Mouse (Mus musculus) liver, adult 2 months (tissue): Measurements from ENCODE around the gene Gm45140. TPM values are rescaled to one million over a fixed set of nuclear protein-coding genes. Genes with fewer than 3 reads are reported as not detected.
A peak's percentile ranks its signal among the peaks of the same experiment; 100 is the strongest.

Source experiments
- DNase-seq: peaks from one replicate; pipeline ENCODE4 v3.0.0-alpha.2; 2011; ENCODE audit warnings: low read depth, low spot score; ENCODE audit errors: extremely low read depth
- H3K27ac ChIP-seq: fragments of 200-500 bp; replicated peaks from 2 replicates; pipeline ENCODE4 v1.5.1; 2012; ENCODE audit warnings: low read depth, mild to moderate bottlenecking, control low read depth, inconsistent platforms, low read length; ENCODE audit not compliant: insufficient read depth
- H3K27me3 ChIP-seq: fragments of 200-500 bp; 2 replicates; pipeline ENCODE4 v1.6.1; 2012; ENCODE audit warnings: mild to moderate bottlenecking, moderate library complexity, low read length, inconsistent platforms; ENCODE audit not compliant: control insufficient read depth, insufficient read depth
- H3K36me3 ChIP-seq: fragments of 200-500 bp; 2 replicates; pipeline ENCODE4 v1.6.1; 2012; ENCODE audit warnings: low read length, inconsistent platforms; ENCODE audit not compliant: control insufficient read depth, insufficient read depth
- H3K4me1 ChIP-seq: fragments of 200-500 bp; 2 replicates; pipeline ENCODE4 v1.6.1; 2011; ENCODE audit warnings: low read length; ENCODE audit not compliant: control insufficient read depth, insufficient read depth
- H3K4me3 ChIP-seq: fragments of 200-500 bp; 2 replicates; pipeline ENCODE4 v1.5.1; 2011; ENCODE audit warnings: low read depth, mild to moderate bottlenecking, control low read depth, low read length, moderate library complexity; ENCODE audit not compliant: insufficient read depth
- H3K79me2 ChIP-seq: fragments of 200-500 bp; 2 replicates; pipeline ENCODE4 v1.6.1; 2012; ENCODE audit warnings: inconsistent platforms, mild to moderate bottlenecking, low read length, moderate library complexity; ENCODE audit not compliant: control insufficient read depth, insufficient read depth
- H3K9ac ChIP-seq: fragments of 200-500 bp; 2 replicates; pipeline ENCODE4 v1.6.1; 2012; ENCODE audit warnings: low read depth, mild to moderate bottlenecking, control low read depth, inconsistent platforms, low read length
- CTCF ChIP-seq: fragments of 200-500 bp; IDR thresholded peaks from 2 replicates; pipeline ENCODE4 v1.5.1; 2011; ENCODE audit warnings: low read depth, low read length, control low read depth
- POLR2A ChIP-seq: fragments of 200-500 bp; IDR thresholded peaks from 2 replicates; pipeline ENCODE4 v1.6.1; 2011; ENCODE audit warnings: low read length, control low read depth; ENCODE audit not compliant: insufficient read depth; ENCODE audit errors: extremely low read depth
- WGBS: fragments of 180-500 bp; shearing (Covaris S2); methylation state at CpG from one replicate; pipeline ENCODE4 v1.1.7; 2018; 5-methylcytosine and 5-hydroxymethylcytosine counted together
- polyA plus RNA-seq: library from polyadenylated mRNA; depleted of rRNA; stranded (reverse); fragments of >200 nt; gene quantifications from 2 replicates; pipeline ENCODE4 v1.2.3, GENCODE M21; 2012
- total RNA-seq: library from RNA; depleted of rRNA; stranded (reverse); fragments of >200 nt; gene quantifications from 2 replicates; pipeline ENCODE4 v1.2.3, GENCODE M21; 2014

Gm45140 gene
- total and polyA plus RNA-seq, 2 experiments, result 0.98 to 1.0 TPM

DNA sequence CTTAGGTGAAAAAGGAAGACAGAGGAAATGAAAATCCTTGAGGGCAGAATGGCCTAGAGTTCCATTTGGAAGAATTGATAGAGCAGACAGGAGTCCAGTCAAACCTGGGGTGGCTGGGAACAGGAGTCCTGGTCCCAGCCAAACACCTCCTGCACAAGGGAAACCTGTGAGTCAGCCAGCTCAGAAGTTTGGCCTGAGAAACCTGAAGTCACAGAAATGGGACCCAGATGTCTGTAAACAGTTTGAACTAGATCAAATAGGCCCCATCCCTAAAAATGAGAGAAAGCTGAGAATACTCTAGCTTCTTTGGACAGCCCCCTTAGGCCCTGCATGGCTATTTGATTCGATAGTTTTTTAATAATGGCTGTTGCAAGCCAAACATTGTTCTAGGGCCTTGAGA lies 22.9 kb downstream of the Gm45140 start:
- Histone ChIP-seq H3K4me3 (no peak overlapping the region), H3K79me2 (peaks cover 7% of the 10 kb centered on the region; the same call in 1 of the 2 replicates), H3K27ac (no peak overlapping the region), H3K9ac (no peak overlapping the region), H3K4me1 (peaks cover 6% of the 10 kb centered on the region), H3K36me3 (peaks cover 2% of the 10 kb centered on the region; the same call in 1 of the 2 replicates), H3K27me3 (no peaks in the 10 kb centered on the region)
- TF ChIP-seq CTCF (no peak), POLR2A (no peak)
- WGBS, result 97% methylated on average over 1 of the region's 1 CpGs
- no peak for DNase-seq

GRCm38 (mm10) chr6:87811675-87812338 lies 23.8 kb downstream of the Gm45140 start, which contains the start of gene Rab43:
Gene Rab43, minus strand, starts transcription at chr6:87812164.
- H3K36me3 ChIP-seq, result no peaks in the 10 kb centered on the region; the same call in 1 of the 2 replicates
- H3K79me2 ChIP-seq, result peaks cover 12% of the 10 kb centered on the region; the same call in 1 of the 2 replicates
- TF ChIP-seq POLR2A (peak; percentile 95), CTCF (0 out of 2 replicates have a peak, but pooled peaks have one; percentile 9)
- peak within 1 kb of the TSS; percentile 85 for H3K4me3 ChIP-seq
- no peaks in the 10 kb centered on the region for H3K27me3 ChIP-seq
- H3K27ac ChIP-seq, result peak within 1 kb of the TSS; percentile 97
- peak within 1 kb of the TSS; percentile 93 for H3K9ac ChIP-seq
- DNase-seq, result peak; percentile 72
- WGBS, result under 1% methylated on average over 54 of the region's 56 CpGs
- H3K4me1 ChIP-seq, result peaks cover 13% of the 10 kb centered on the region

DNA sequence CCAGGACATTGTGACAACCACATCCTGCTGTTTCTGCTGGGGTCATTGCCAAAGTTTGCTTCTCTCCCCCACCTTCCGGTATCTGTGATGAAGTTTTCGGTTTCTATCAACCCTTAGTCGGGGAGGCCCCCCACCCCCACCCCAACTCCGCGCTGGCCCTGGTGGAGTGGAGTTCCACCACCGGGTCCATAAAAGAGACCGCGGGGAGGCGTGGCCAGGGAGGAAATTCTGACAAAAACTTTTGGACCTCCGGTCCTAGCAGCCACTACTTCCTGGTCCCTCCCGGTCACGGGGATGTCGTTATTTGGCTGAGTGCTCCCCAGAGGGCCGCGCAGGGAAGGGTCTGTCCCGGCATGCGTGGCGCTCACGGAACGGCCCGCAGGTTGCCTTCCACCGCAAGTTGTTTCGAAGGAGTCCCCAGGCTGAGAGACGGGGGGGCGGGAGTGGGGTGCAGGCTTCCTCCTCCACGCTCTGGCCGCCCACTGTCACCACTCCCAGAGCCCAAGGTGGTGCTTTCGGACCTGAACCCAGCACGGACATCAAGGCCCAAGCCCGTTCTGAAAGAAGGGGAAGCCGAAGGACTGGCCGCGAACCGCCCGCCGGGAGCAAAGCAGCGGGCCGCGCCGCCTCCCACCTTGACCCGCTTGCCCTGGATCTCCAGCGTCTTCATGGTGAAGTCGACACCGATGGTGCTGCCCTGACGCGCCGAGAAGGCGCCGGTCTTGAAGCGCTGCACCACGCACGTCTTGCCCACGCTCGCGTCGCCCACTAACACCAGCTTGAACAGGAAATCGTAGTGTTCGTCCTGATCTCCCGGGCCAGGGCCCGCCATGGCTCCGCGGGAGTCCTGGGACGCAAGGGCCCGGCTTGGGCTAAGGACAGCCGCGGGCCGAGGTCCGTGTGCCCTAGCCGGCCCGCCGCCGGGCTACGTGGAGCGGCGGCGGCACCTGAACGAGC lies 24.6 kb downstream of the Gm45140 start:
- H3K27ac ChIP-seq, result peak overlapping the region; percentile 97
- peak overlapping the region; percentile 93 for H3K9ac ChIP-seq
- H3K4me1 ChIP-seq, result peaks cover 17% of the 10 kb centered on the region
- H3K79me2 ChIP-seq, result peaks cover 14% of the 10 kb centered on the region; the same call in 1 of the 2 replicates
- peak overlapping the region; percentile 85 for H3K4me3 ChIP-seq
- peak; percentile 80 for DNase-seq
- TF ChIP-seq POLR2A (peak; percentile 63; the same call in 1 of the 2 replicates), CTCF (no peak)
- H3K36me3 ChIP-seq, result no peaks in the 10 kb centered on the region; the same call in 1 of the 2 replicates
- WGBS, result under 1% methylated on average over 77 of the region's 77 CpGs
- H3K27me3 ChIP-seq, result no peaks in the 10 kb centered on the region

DNA sequence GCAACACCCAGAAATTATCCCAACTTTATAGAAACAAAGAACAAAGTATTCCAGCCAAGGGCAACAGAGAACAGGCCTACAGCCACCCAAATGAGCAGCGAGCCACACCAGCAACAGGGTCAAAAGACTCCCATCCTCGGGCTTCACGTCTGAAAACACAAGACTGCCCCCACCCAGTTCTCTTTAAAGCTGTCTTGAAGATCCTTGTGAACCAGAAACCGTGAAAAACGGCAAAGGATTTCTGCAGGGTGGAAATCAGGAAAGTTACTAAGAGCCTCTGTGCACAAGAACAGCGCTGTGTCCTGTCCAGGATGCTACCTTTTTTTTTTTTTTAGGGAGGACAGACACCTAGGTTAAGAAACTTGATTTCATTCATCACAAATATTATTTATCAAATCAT lies 25.3 kb downstream of the Gm45140 start:
- whole genome bisulfite sequencing, result 1% methylated on average over 6 of the region's 6 CpGs
- no peak for TF ChIP-seq CTCF
- no peak for TF ChIP-seq POLR2A
- H3K4me1 ChIP-seq, result peaks cover 24% of the 10 kb centered on the region

GRCm38 (mm10) chr6:87809651-87810161 lies 25.9 kb downstream of the Gm45140 start:
- Histone ChIP-seq H3K4me1 (peaks cover 25% of the 10 kb centered on the region), H3K9ac (peak overlapping the region; percentile 80), H3K27ac (peak overlapping the region; percentile 97), H3K4me3 (peak overlapping the region; percentile 85), H3K79me2 (peaks cover 23% of the 10 kb centered on the region; the same call in 1 of the 2 replicates), H3K36me3 (peaks cover 2% of the 10 kb centered on the region; the same call in 1 of the 2 replicates), H3K27me3 (no peaks in the 10 kb centered on the region)
- DNase-seq, result peak; percentile 97
- TF ChIP-seq POLR2A (peak; percentile 61; the same call in 1 of the 2 replicates), CTCF (0 out of 2 replicates have a peak, but pooled peaks have one; percentile 4)
- 13% methylated on average over 6 of the region's 6 CpGs for WGBS

More for the DNA sequence above, 25.3 kb downstream of the Gm45140 start:
- H3K36me3 ChIP-seq, result no peaks in the 10 kb centered on the region; the same call in 1 of the 2 replicates
- H3K27me3 ChIP-seq, result no peaks in the 10 kb centered on the region
- H3K27ac ChIP-seq, result peak overlapping the region; percentile 97
- no peak for DNase-seq
- peak overlapping the region; percentile 85 for H3K4me3 ChIP-seq
- peak overlapping the region; percentile 93 for H3K9ac ChIP-seq
- peaks cover 19% of the 10 kb centered on the region; the same call in 1 of the 2 replicates for H3K79me2 ChIP-seq
